Mouse (Mus musculus) testis, adult 2 months (tissue): Measurements from ENCODE around the gene 1700016K19Rik.

Experiments
- CTCF ChIP-seq: fragments of 200-500 bp; IDR thresholded peaks from 2 replicates; pipeline ENCODE4 v1.5.1; 2012; ENCODE audit warnings: low read depth, mild to moderate bottlenecking, inconsistent platforms, low read length, moderate library complexity; ENCODE audit not compliant: control insufficient read depth, insufficient read depth, insufficient replicate concordance
- POLR2A ChIP-seq: fragments of 200-500 bp; IDR thresholded peaks from 2 replicates; pipeline ENCODE4 v1.6.1; 2012; ENCODE audit warnings: low read depth, mild to moderate bottlenecking, inconsistent platforms, low read length, moderate library complexity; ENCODE audit not compliant: control insufficient read depth

GRCm38 (mm10) chr11:75970629-75971028, 29.1 kb upstream of the 1700016K19Rik start:
- TF ChIP-seq CTCF (no peak), POLR2A (no peak)
